ENCODE assay signal across 8 mouse cellular contexts in the genomic region with DNA sequence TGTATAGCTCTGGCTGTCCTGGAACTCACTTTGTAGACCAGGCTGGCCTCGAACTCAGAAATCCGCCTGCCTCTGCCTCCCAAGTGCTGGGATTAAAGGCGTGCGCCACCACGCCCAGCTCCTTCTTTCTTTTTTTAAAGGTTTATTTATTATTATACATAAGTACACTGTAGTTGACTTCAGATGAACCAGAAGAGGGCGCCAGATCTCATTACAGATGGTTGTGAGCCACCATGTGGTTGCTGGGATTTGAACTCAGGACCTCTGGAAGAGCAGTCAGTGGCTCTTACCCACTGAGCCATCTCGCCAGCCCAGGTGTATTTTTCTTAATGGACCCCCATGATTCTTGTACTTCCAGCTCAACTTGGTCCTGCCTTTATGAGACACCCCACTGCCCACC.
DNase-seq lines count a peak whose midpoint lies in the region; ATAC-seq and TF ChIP-seq lines count a peak whose summit lies in the region.
"Not testable (repeated sequence)": the region's sequence is repeated elsewhere in the genome, so short reads cannot be mapped to it uniquely, and the experiment has no call there.

No protein-coding gene starts in this region.

- ATAC-seq in liver, embryonic 14.5 days (ENCODE audit: insufficient read depth), result not testable (repeated sequence)

- intact Hi-C loops in heart, adult 2 months (cut with DNase I), result not testable (repeated sequence)

- H3K27ac ChIP-seq in heart, adult 2 months; layer of hippocampus, adult 2 months; liver, embryonic 14.5 days: not testable (repeated sequence)

- H3K9ac ChIP-seq in heart, adult 2 months (ENCODE audit: low read depth, low read length); liver, embryonic 14.5 days (replicated peaks): not testable (repeated sequence)

- H3K4me1 ChIP-seq in heart, adult 2 months (ENCODE audit: control insufficient read depth, insufficient read depth, low read length); liver, embryonic 14.5 days (replicated peaks; ENCODE audit: control insufficient read depth in 2 of 2, insufficient read depth in 2 of 2, low read length in 1 of 2): not testable (repeated sequence)

- TF ChIP-seq POLR2A in heart, adult 2 months (IDR thresholded peaks at IDR 0.05; ENCODE audit: insufficient read depth, low read depth, low read length), result not testable (repeated sequence)

- peak; percentile 15 for DNase-seq in 416B (ENCODE audit: low read depth)
- peak; percentile 33 for DNase-seq in CD4-positive, CD25-positive, alpha-beta regulatory T cell, adult 2 months (ENCODE audit: low read depth, low spot score)
- DNase-seq in heart, adult 2 months; layer of hippocampus, adult 2 months (ENCODE audit: low spot score in 2 of 2); liver, embryonic 14.5 days (ENCODE audit: low read depth in 3 of 3, low spot score in 3 of 3): not testable (repeated sequence)
- peak; percentile 22 for DNase-seq in lung, postnatal 36 days
- peak; percentile 37 for DNase-seq in thymus, postnatal 14 days
- DNase-seq in thymus, postnatal 4 days, result peak; percentile 28

- not testable (repeated sequence) for TF ChIP-seq EP300 in heart, adult 2 months (IDR thresholded peaks at IDR 0.05; ENCODE audit: insufficient read depth, low read depth, low read length); liver, embryonic 14.5 days (IDR thresholded peaks at IDR 0.05; ENCODE audit: low read depth)

- H3K27me3 ChIP-seq in heart, adult 2 months (ENCODE audit: control insufficient read depth, insufficient read depth, low read length); liver, embryonic 14.5 days (ENCODE audit: control insufficient read depth, insufficient read depth, low read length): not testable (repeated sequence)

- H3K4me2 ChIP-seq in liver, embryonic 14.5 days (ENCODE audit: low read depth), result not testable (repeated sequence)

- 0 out of 2 replicates have a peak, but pooled peaks have one; percentile 14 for TF ChIP-seq CTCF in heart, adult 2 months (IDR thresholded peaks at IDR 0.05)
- TF ChIP-seq CTCF in layer of hippocampus, adult 2 months (conservative IDR thresholded peaks at IDR 0.05), result peak; percentile 35; the same call in 1 of the 2 replicates
- TF ChIP-seq CTCF in liver, embryonic 14.5 days (IDR thresholded peaks at IDR 0.05; ENCODE audit: low read depth), result peak; percentile 37

- H3K4me3 ChIP-seq in heart, adult 2 months; layer of hippocampus, adult 2 months; liver, embryonic 14.5 days (ENCODE audit: insufficient read depth in 1 of 2, low read depth in 2 of 2, low read length in 2 of 2): not testable (repeated sequence)

- not testable (repeated sequence) for H3K9me3 ChIP-seq in liver, embryonic 14.5 days (ENCODE audit: control insufficient read depth, low read length)

- not testable (repeated sequence) for H3K36me3 ChIP-seq in heart, adult 2 months (ENCODE audit: control insufficient read depth, insufficient read depth, low read length); liver, embryonic 14.5 days (replicated peaks; ENCODE audit: control insufficient read depth, insufficient read depth, low read depth)

- not testable (repeated sequence) for H3K79me2 ChIP-seq in heart, adult 2 months (replicated peaks; ENCODE audit: control insufficient read depth, insufficient read depth, low read length)

- WGBS in heart, adult 2 months, result 83% methylated on average over 7 of the region's 7 CpGs
- 78% methylated on average over 7 of the region's 7 CpGs for WGBS in liver, embryonic 14.5 days (ENCODE audit: insufficient replicate concordance)
